Mouse (Mus musculus) limb, embryonic 12.5 days (tissue): Measurements from ENCODE around the gene Sufu. TPM values are rescaled to one million over a fixed set of nuclear protein-coding genes. Genes with fewer than 3 reads are reported as not detected.

ENCODE experiments used
- ATAC-seq: fragments of 200-750 bp; cut with Nextera tagmentation; 2 replicates; pipeline ENCODE4 v1.8.0; 2017; ENCODE audit warnings: low read depth, moderate TSS enrichment; ENCODE audit not compliant: insufficient number of reproducible peaks, insufficient read depth, low FRiP score, low TSS enrichment
- H3K27ac ChIP-seq: fragments of 300-500 bp; sonication (generic); 2 replicates; pipeline ENCODE4 v1.5.1; 2016; ENCODE audit warnings: mild to moderate bottlenecking, moderate library complexity
- H3K27me3 ChIP-seq: fragments of 300-500 bp; sonication (generic); 2 replicates; pipeline ENCODE4 v1.6.1; 2016; ENCODE audit warnings: mild to moderate bottlenecking, moderate library complexity
- H3K36me3 ChIP-seq: fragments of 300-500 bp; sonication (generic); 2 replicates; pipeline ENCODE4 v1.6.1; 2016; ENCODE audit warnings: mild to moderate bottlenecking, moderate library complexity
- H3K4me1 ChIP-seq: fragments of 300-500 bp; sonication (generic); replicated peaks from 2 replicates; pipeline ENCODE4 v1.6.1; 2016
- H3K4me2 ChIP-seq: fragments of 300-500 bp; sonication (generic); 2 replicates; pipeline ENCODE4 v1.6.1; 2016; ENCODE audit warnings: mild to moderate bottlenecking, moderate library complexity
- H3K4me3 ChIP-seq: fragments of 300-500 bp; sonication (generic); replicated peaks from 2 replicates; pipeline ENCODE4 v1.5.1; 2016; ENCODE audit warnings: mild to moderate bottlenecking
- H3K9ac ChIP-seq: fragments of 300-500 bp; sonication (generic); replicated peaks from 2 replicates; pipeline ENCODE4 v1.6.1; 2016; ENCODE audit warnings: mild to moderate bottlenecking, moderate library complexity
- H3K9me3 ChIP-seq: fragments of 300-500 bp; sonication (generic); 2 replicates; pipeline ENCODE4 v1.6.1; 2016; ENCODE audit warnings: mild to moderate bottlenecking, moderate library complexity
- WGBS: fragments of 180-500 bp; shearing (Covaris S2); methylation state at CpG from one replicate; pipeline ENCODE4 v1.1.7; 2016; 5-methylcytosine and 5-hydroxymethylcytosine counted together
- polyA plus RNA-seq: library from polyadenylated mRNA; unstranded; fragments of >200 nt; fragmentation: Nextera tagmentation; extraction: Ambion mirVana; gene quantifications from 2 replicates; pipeline ENCODE4 v1.2.1, GENCODE M21; 2016

The Sufu gene
- polyA plus RNA-seq, 1 experiment from 2014 or later = 44.4 TPM

GRCm38 (mm10) chr19:46524601-46525321 is 128.1 kb downstream of the Sufu start:
- peak overlapping the region; percentile 28; the same call in 1 of the 2 replicates for H3K9ac ChIP-seq
- no peak overlapping the region for H3K4me3 ChIP-seq
- H3K27ac ChIP-seq = peak overlapping the region; percentile 87
- H3K4me2 ChIP-seq = peak overlapping the region; percentile 61
- H3K4me1 ChIP-seq = peaks cover 80% of the 10 kb centered on the region
- 31% methylated on average over 14 of the region's 14 CpGs for WGBS
- H3K27me3 ChIP-seq = no peaks in the 10 kb centered on the region
- no peaks in the 10 kb centered on the region for H3K9me3 ChIP-seq
- no peak for ATAC-seq
- H3K36me3 ChIP-seq = no peaks in the 10 kb centered on the region

GRCm38 (mm10) chr19:46525691-46526631 is 129.3 kb downstream of the Sufu start:
- Histone ChIP-seq H3K4me3 (no peak overlapping the region), H3K27me3 (no peaks in the 10 kb centered on the region), H3K27ac (peak overlapping the region; percentile 41; the same call in 1 of the 2 replicates), H3K9ac (no peak overlapping the region), H3K4me1 (peaks cover 89% of the 10 kb centered on the region), H3K9me3 (no peaks in the 10 kb centered on the region), H3K36me3 (no peaks in the 10 kb centered on the region), H3K4me2 (no peak overlapping the region)
- WGBS = 37% methylated on average over 10 of the region's 10 CpGs
- ATAC-seq = no peak

- Histone ChIP-seq H3K27me3 (no peaks in the 10 kb centered on the region), H3K4me2 (peak overlapping the region; percentile 60), H3K9me3 (no peaks in the 10 kb centered on the region), H3K9ac (no peak overlapping the region), H3K36me3 (no peaks in the 10 kb centered on the region), H3K27ac (peak overlapping the region; percentile 90; the same call in 1 of the 2 replicates), H3K4me3 (peak overlapping the region; percentile 32; the same call in 1 of the 2 replicates), H3K4me1 (peaks cover 98% of the 10 kb centered on the region)
- 19% methylated on average over 17 of the region's 17 CpGs for WGBS
- no peak for ATAC-seq
These were observed 131.2 kb downstream of the Sufu start for GRCm38 (mm10) chr19:46527632-46528528.

GRCm38 (mm10) chr19:46528529-46529213 is 132.0 kb downstream of the Sufu start:
- Histone ChIP-seq H3K9ac (peak overlapping the region; percentile 50), H3K27ac (peak overlapping the region; percentile 90), H3K4me3 (peak overlapping the region; percentile 32), H3K36me3 (no peaks in the 10 kb centered on the region), H3K4me1 (peaks cover 98% of the 10 kb centered on the region), H3K27me3 (no peaks in the 10 kb centered on the region), H3K9me3 (no peaks in the 10 kb centered on the region), H3K4me2 (peak overlapping the region; percentile 60)
- ATAC-seq = peak; percentile 27; the same call in 1 of the 2 replicates
- 3% methylated on average over 20 of the region's 20 CpGs for WGBS

GRCm38 (mm10) chr19:46529601-46530448 is 133.1 kb downstream of the Sufu start:
- H3K27me3 ChIP-seq = no peaks in the 10 kb centered on the region
- H3K4me3 ChIP-seq = peak overlapping the region; percentile 32; the same call in 1 of the 2 replicates
- H3K9ac ChIP-seq = peak overlapping the region; percentile 50
- H3K4me1 ChIP-seq = peaks cover 91% of the 10 kb centered on the region
- ATAC-seq = no peak
- peaks cover 5% of the 10 kb centered on the region; the same call in 1 of the 2 replicates for H3K36me3 ChIP-seq
- peak overlapping the region; percentile 90 for H3K27ac ChIP-seq
- H3K9me3 ChIP-seq = no peaks in the 10 kb centered on the region
- 3% methylated on average over 13 of the region's 13 CpGs for WGBS
- H3K4me2 ChIP-seq = peak overlapping the region; percentile 60

- WGBS = 8% methylated on average over 8 of the region's 8 CpGs
- Histone ChIP-seq H3K4me2 (peak overlapping the region; percentile 60), H3K36me3 (peaks cover 9% of the 10 kb centered on the region; the same call in 1 of the 2 replicates), H3K9ac (peak overlapping the region; percentile 50), H3K4me1 (peaks cover 84% of the 10 kb centered on the region), H3K27ac (peak overlapping the region; percentile 90), H3K9me3 (no peaks in the 10 kb centered on the region), H3K27me3 (no peaks in the 10 kb centered on the region), H3K4me3 (no peak overlapping the region)
- ATAC-seq = no peak
These were observed 133.8 kb downstream of the Sufu start for GRCm38 (mm10) chr19:46530449-46530990.

- Histone ChIP-seq H3K36me3 (peaks cover 15% of the 10 kb centered on the region), H3K4me3 (no peak overlapping the region), H3K4me1 (peaks cover 75% of the 10 kb centered on the region), H3K4me2 (peak overlapping the region; percentile 60), H3K9me3 (no peaks in the 10 kb centered on the region), H3K9ac (no peak overlapping the region), H3K27me3 (no peaks in the 10 kb centered on the region), H3K27ac (peak overlapping the region; percentile 90)
- WGBS = 10% methylated on average over 16 of the region's 16 CpGs
- no peak for ATAC-seq
These were observed 134.7 kb downstream of the Sufu start for GRCm38 (mm10) chr19:46531071-46532030.

- no peak for ATAC-seq
- Histone ChIP-seq H3K27ac (peak overlapping the region; percentile 50; the same call in 1 of the 2 replicates), H3K4me2 (no peak overlapping the region), H3K27me3 (no peaks in the 10 kb centered on the region), H3K9me3 (no peaks in the 10 kb centered on the region), H3K4me3 (no peak overlapping the region), H3K9ac (0 out of 2 replicates have a peak overlapping the region, but pooled peaks have one; percentile 31), H3K4me1 (peaks cover 69% of the 10 kb centered on the region), H3K36me3 (peaks cover 20% of the 10 kb centered on the region)
- WGBS = 14% methylated on average over 10 of the region's 10 CpGs
These were observed 135.5 kb downstream of the Sufu start for GRCm38 (mm10) chr19:46532031-46532688.
